In the genomic region with DNA sequence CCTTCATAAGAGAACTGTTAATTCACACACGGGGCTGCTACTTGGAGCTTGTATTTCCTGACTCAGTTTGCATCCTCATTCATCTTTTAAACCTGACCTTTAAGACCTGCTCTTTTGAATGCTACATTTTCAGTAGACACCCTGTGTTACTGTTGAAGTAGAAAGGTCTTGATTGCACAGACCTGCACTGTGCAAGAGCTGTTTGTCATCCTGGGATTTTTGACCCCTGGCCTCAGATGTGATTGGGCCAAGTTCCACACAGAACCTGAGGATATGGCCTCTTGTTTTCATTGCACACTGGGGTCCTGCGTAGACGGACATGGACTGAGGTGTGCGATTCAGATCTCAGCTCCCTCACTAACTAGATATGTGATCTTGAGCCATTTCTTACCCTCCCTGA, we compare ENCODE assay signal across 20 mouse cellular contexts. TPM values are rescaled to one million over a fixed set of nuclear protein-coding genes. Genes with fewer than 3 reads are reported as not detected.
DNase-seq lines count a peak whose midpoint lies in the region; ATAC-seq and TF ChIP-seq lines count a peak whose summit lies in the region.
"Had no signal": no experiment of that assay in that cellular context is flagged by ENCODE, and none has a peak within 500 bp of the region (broad histone marks: within the 10 kb centered on the region; RNA-seq: fewer than 3 reads in every experiment).

No protein-coding gene starts in this region.

- no peaks in the 10 kb centered on the region for H3K9me3 ChIP-seq in forebrain, embryonic 16.5 days (ENCODE audit: control insufficient read depth, low read length)
- no peaks in the 10 kb centered on the region for H3K9me3 ChIP-seq in forebrain, embryonic 12.5 days
- no peaks in the 10 kb centered on the region for H3K9me3 ChIP-seq in liver, embryonic 15.5 days (replicated peaks)
- H3K9me3 ChIP-seq: embryonic facial prominence, embryonic 15.5 days; forebrain, embryonic 10.5 days; heart, embryonic 13.5 days had no signal

- H3K4me1 ChIP-seq in forebrain, embryonic 16.5 days (replicated peaks; ENCODE audit: control insufficient read depth, insufficient read depth, low read length) = peaks cover 9% of the 10 kb centered on the region; the same call in 1 of the 2 replicates
- H3K4me1 ChIP-seq in forebrain, embryonic 12.5 days = no peaks in the 10 kb centered on the region
- H3K4me1 ChIP-seq in liver, adult 2 months (ENCODE audit: control insufficient read depth, insufficient read depth, low read length) = peaks cover 25% of the 10 kb centered on the region
- peaks cover 24% of the 10 kb centered on the region for H3K4me1 ChIP-seq in liver, embryonic 15.5 days (replicated peaks)
- H3K4me1 ChIP-seq: embryonic facial prominence, embryonic 15.5 days; forebrain, embryonic 10.5 days had no signal

- no peak for ATAC-seq in forebrain, embryonic 16.5 days
- ATAC-seq in forebrain, embryonic 12.5 days (ENCODE audit: low FRiP score) = no peak
- ATAC-seq in liver, embryonic 15.5 days (ENCODE audit: insufficient read depth) = peak; percentile 60; the same call in 1 of the 2 replicates

- WGBS in forebrain, embryonic 16.5 days = 84% methylated on average over 4 of the region's 4 CpGs
- 87% methylated on average over 4 of the region's 4 CpGs for WGBS in forebrain, embryonic 12.5 days
- WGBS in liver, adult 2 months = 26% methylated on average over 4 of the region's 4 CpGs
- 58% methylated on average over 4 of the region's 4 CpGs for WGBS in liver, embryonic 15.5 days (ENCODE audit: insufficient replicate concordance)

- H3K27ac ChIP-seq in forebrain, embryonic 16.5 days (ENCODE audit: low read length) = peak overlapping the region; percentile 16; the same call in 1 of the 2 replicates
- no peak overlapping the region for H3K27ac ChIP-seq in forebrain, embryonic 12.5 days
- peak overlapping the region; percentile 74 for H3K27ac ChIP-seq in liver, adult 2 months (replicated peaks; ENCODE audit: insufficient read depth, low read depth, low read length)
- H3K27ac ChIP-seq in liver, embryonic 15.5 days (replicated peaks) = no peak overlapping the region
- H3K27ac ChIP-seq: embryonic facial prominence, embryonic 15.5 days; forebrain, embryonic 10.5 days; heart, embryonic 13.5 days had no signal

- peaks cover 8% of the 10 kb centered on the region; the same call in 1 of the 2 replicates for H3K79me2 ChIP-seq in liver, adult 2 months (ENCODE audit: control insufficient read depth, insufficient read depth, low read length)

- DNase-seq in liver, adult 2 months (ENCODE audit: extremely low read depth, low read depth, low spot score) = peak; percentile 84
- DNase-seq in liver = no peak
- peak; percentile 43 for DNase-seq in yolk sac, embryonic 10.5 days (ENCODE audit: low spot score)
- no peak for DNase-seq in lung, postnatal 36 days
- DNase-seq: adrenal gland, postnatal 10 days; cerebellum, adult 11 months; cerebellum, adult 8-10 months; cerebellum, postnatal 14 days; embryo, embryonic 11 days; gastrocnemius, postnatal 36 days; heart, adult 11 months; heart, postnatal 36 days had no signal

- no peak for TF ChIP-seq POLR2A in liver, adult 2 months (IDR thresholded peaks at IDR 0.05; ENCODE audit: extremely low read depth, insufficient read depth, low read length)

- no peak overlapping the region for H3K4me3 ChIP-seq in forebrain, embryonic 16.5 days (replicated peaks; ENCODE audit: low read length)
- H3K4me3 ChIP-seq in forebrain, embryonic 12.5 days (replicated peaks) = no peak overlapping the region
- H3K4me3 ChIP-seq in liver, adult 2 months (ENCODE audit: insufficient read depth, low read depth, low read length) = no peak overlapping the region
- no peak overlapping the region for H3K4me3 ChIP-seq in liver, embryonic 15.5 days (replicated peaks)
- H3K4me3 ChIP-seq: embryonic facial prominence, embryonic 15.5 days; erythroblast, embryonic 14.5 days; forebrain, embryonic 10.5 days; heart, embryonic 13.5 days had no signal

- no peak overlapping the region for H3K4me2 ChIP-seq in forebrain, embryonic 16.5 days (ENCODE audit: low read length)
- H3K4me2 ChIP-seq in forebrain, embryonic 12.5 days = no peak overlapping the region
- H3K4me2 ChIP-seq in liver, embryonic 15.5 days = no peak overlapping the region
- H3K4me2 ChIP-seq: embryonic facial prominence, embryonic 15.5 days; heart, embryonic 13.5 days had no signal

- no peak for TF ChIP-seq CTCF in liver, adult 2 months (IDR thresholded peaks at IDR 0.05; ENCODE audit: low read depth, low read length)

- no peaks in the 10 kb centered on the region for H3K27me3 ChIP-seq in forebrain, embryonic 16.5 days (replicated peaks; ENCODE audit: control insufficient read depth, insufficient read depth, low read length)
- H3K27me3 ChIP-seq in forebrain, embryonic 12.5 days = no peaks in the 10 kb centered on the region
- H3K27me3 ChIP-seq in liver, adult 2 months (ENCODE audit: control insufficient read depth, insufficient read depth, low read length) = no peaks in the 10 kb centered on the region
- H3K27me3 ChIP-seq in liver, embryonic 15.5 days = no peaks in the 10 kb centered on the region
- H3K27me3 ChIP-seq: embryonic facial prominence, embryonic 15.5 days; heart, embryonic 13.5 days had no signal

- H3K36me3 ChIP-seq in forebrain, embryonic 16.5 days (ENCODE audit: control insufficient read depth, insufficient read depth) = no peaks in the 10 kb centered on the region
- no peaks in the 10 kb centered on the region for H3K36me3 ChIP-seq in forebrain, embryonic 12.5 days (replicated peaks)
- no peaks in the 10 kb centered on the region for H3K36me3 ChIP-seq in liver, adult 2 months (ENCODE audit: control insufficient read depth, insufficient read depth, low read length)
- no peaks in the 10 kb centered on the region for H3K36me3 ChIP-seq in liver, embryonic 15.5 days (replicated peaks)
- H3K36me3 ChIP-seq: embryonic facial prominence, embryonic 15.5 days; forebrain, embryonic 10.5 days; heart, embryonic 13.5 days had no signal

- no peak overlapping the region for H3K9ac ChIP-seq in forebrain, embryonic 16.5 days (replicated peaks; ENCODE audit: low read depth, low read length)
- H3K9ac ChIP-seq in forebrain, embryonic 12.5 days = no peak overlapping the region
- H3K9ac ChIP-seq in liver, adult 2 months (ENCODE audit: low read depth, low read length) = no peak overlapping the region
- no peak overlapping the region for H3K9ac ChIP-seq in liver, embryonic 15.5 days
- H3K9ac ChIP-seq: embryonic facial prominence, embryonic 15.5 days had no signal

RNA-seq across cellular contexts. Expression of a gene that starts 6.5 kb away (rescaled TPM):
- 7.5 and 7.8 TPM in 2 replicates for polyA plus RNA-seq in forebrain, embryonic 16.5 days (2015; fragmentation: Nextera tagmentation; extraction: Ambion mirVana)
- 4.3 and 5.2 TPM in 2 replicates for polyA plus RNA-seq in forebrain, embryonic 12.5 days (2016; fragmentation: Nextera tagmentation; extraction: Ambion mirVana)
- 3.2 and 4.2 TPM in 2 replicates for total RNA-seq in liver, adult 2 months (2014; rRNA removed)
- polyA plus RNA-seq in liver, adult 2 months (2012; rRNA removed) = 4.8 and 5.4 TPM in 2 replicates
- polyA plus RNA-seq in liver, embryonic 15.5 days (2015; fragmentation: Nextera tagmentation; extraction: Ambion mirVana) = 1.2 TPM in 2 replicates
- polyA plus RNA-seq: erythroblast, embryonic 14.5 days had no signal

RNA-seq across cellular contexts. Expression of a gene that starts 6.8 kb away (rescaled TPM):
- 3.9 and 4.4 TPM in 2 replicates for polyA plus RNA-seq in forebrain, embryonic 16.5 days (2015; fragmentation: Nextera tagmentation; extraction: Ambion mirVana)
- 3.0 and 3.3 TPM in 2 replicates for polyA plus RNA-seq in forebrain, embryonic 12.5 days (2016; fragmentation: Nextera tagmentation; extraction: Ambion mirVana)
- total RNA-seq in liver, adult 2 months (2014; rRNA removed) = 0.87 and 1.0 TPM in 2 replicates
- polyA plus RNA-seq in liver, adult 2 months (2012; rRNA removed) = 0.86 and 1.5 TPM in 2 replicates
- 0.07 and 0.16 TPM in 2 replicates for polyA plus RNA-seq in liver, embryonic 15.5 days (2015; fragmentation: Nextera tagmentation; extraction: Ambion mirVana)
- total RNA-seq: common myeloid progenitor, adult 5-6 weeks had no signal

RNA-seq across cellular contexts. Expression of a gene that starts 32.8 kb away (rescaled TPM):
- polyA plus RNA-seq in forebrain, embryonic 16.5 days (2015; fragmentation: Nextera tagmentation; extraction: Ambion mirVana) = 18.6 and 19.1 TPM in 2 replicates
- polyA plus RNA-seq in forebrain, embryonic 12.5 days (2016; fragmentation: Nextera tagmentation; extraction: Ambion mirVana) = 35.4 and 36.4 TPM in 2 replicates
- total RNA-seq in liver, adult 2 months (2014; rRNA removed) = 3.3 and 6.2 TPM in 2 replicates
- 6.3 and 7.5 TPM in 2 replicates for polyA plus RNA-seq in liver, adult 2 months (2012; rRNA removed)
- polyA plus RNA-seq in liver, embryonic 15.5 days (2015; fragmentation: Nextera tagmentation; extraction: Ambion mirVana) = 31.0 and 31.8 TPM in 2 replicates

Comparison
In these comparisons a context has a peak if more than half of its experiments do, and no peak if none do; other contexts are left out.
1. H3K27ac ChIP-seq: peak in forebrain, embryonic 16.5 days (single experiment) and liver, adult 2 months (single experiment); none in forebrain, embryonic 12.5 days (single experiment) and liver, embryonic 15.5 days (single experiment).
2. DNase-seq: peak in liver, adult 2 months (single experiment) and yolk sac, embryonic 10.5 days (single experiment); none in liver (single experiment) and lung, postnatal 36 days (single experiment).